Mouse (Mus musculus) intestine, postnatal 0 days (tissue): ENCODE results near the gene Limk2. TPM values are rescaled to one million over a fixed set of nuclear protein-coding genes. Genes with fewer than 3 reads are reported as not detected.

Experiments used
- ATAC-seq: fragments of 200-750 bp; cut with Nextera tagmentation; 2 replicates; pipeline ENCODE4 v1.8.0; 2017; ENCODE audit warnings: mild to moderate bottlenecking, moderate TSS enrichment, moderate library complexity
- H3K27ac ChIP-seq: fragments of 300-500 bp; sonication (generic); 2 replicates; pipeline ENCODE4 v1.5.1; 2014; ENCODE audit warnings: mild to moderate bottlenecking, low read depth, low read length, moderate library complexity
- H3K27me3 ChIP-seq: fragments of 300-500 bp; sonication (generic); replicated peaks from 2 replicates; pipeline ENCODE4 v1.6.1; 2014; ENCODE audit warnings: low read length, mixed read lengths; ENCODE audit not compliant: control insufficient read depth, insufficient read depth
- H3K36me3 ChIP-seq: fragments of 300-500 bp; sonication (generic); 2 replicates; pipeline ENCODE4 v1.6.1; 2014; ENCODE audit warnings: mild to moderate bottlenecking, moderate library complexity; ENCODE audit not compliant: control insufficient read depth, insufficient read depth
- H3K4me1 ChIP-seq: fragments of 300-500 bp; sonication (generic); replicated peaks from 2 replicates; pipeline ENCODE4 v1.6.1; 2014; ENCODE audit warnings: antibody characterized with exemption, low read length, mixed read lengths; ENCODE audit not compliant: control insufficient read depth, insufficient read depth
- H3K4me2 ChIP-seq: fragments of 300-500 bp; sonication (generic); replicated peaks from 2 replicates; pipeline ENCODE4 v1.6.1; 2014; ENCODE audit warnings: low read depth, mild to moderate bottlenecking, moderate library complexity
- H3K4me3 ChIP-seq: fragments of 300-500 bp; sonication (generic); 2 replicates; pipeline ENCODE4 v1.5.1; 2014; ENCODE audit warnings: low read depth, low read length
- H3K9ac ChIP-seq: fragments of 300-500 bp; sonication (generic); 2 replicates; pipeline ENCODE4 v1.6.1; 2014; ENCODE audit warnings: mild to moderate bottlenecking, low read depth, low read length
- H3K9me3 ChIP-seq: fragments of 300-500 bp; sonication (generic); 2 replicates; pipeline ENCODE4 v1.6.1; 2016; ENCODE audit warnings: mixed run types; ENCODE audit not compliant: control insufficient read depth
- CTCF ChIP-seq: sonication (generic); IDR thresholded peaks from 2 replicates; pipeline ENCODE4 v1.5.1; 2016; ENCODE audit warnings: low read depth, mild to moderate bottlenecking, control low read depth, antibody characterized with exemption, moderate library complexity
- WGBS: fragments of 180-500 bp; shearing (Covaris S2); extraction: QIAGEN DNeasy Blood & Tissue Kit; methylation state at CpG from one replicate; pipeline ENCODE4 v1.1.7; 2014; 5-methylcytosine and 5-hydroxymethylcytosine counted together
- polyA plus RNA-seq: library from polyadenylated mRNA; unstranded; fragments of >200 nt; fragmentation: Nextera tagmentation; extraction: Ambion mirVana; gene quantifications from 2 replicates; pipeline ENCODE4 v1.2.1, GENCODE M21; 2015

The Limk2 gene
- polyA plus RNA-seq, 1 experiment from 2014 or later: 68.4 TPM

GRCm38 (mm10) chr11:3307875-3308274 lies 101.1 kb downstream of the Limk2 start:
- no peak for TF ChIP-seq CTCF

GRCm38 (mm10) chr11:3305821-3306220 lies 103.2 kb downstream of the Limk2 start:
- no peak overlapping the region for H3K4me2 ChIP-seq
- H3K4me1 ChIP-seq: no peaks in the 10 kb centered on the region
- TF ChIP-seq CTCF: no peak
- H3K9me3 ChIP-seq: no peaks in the 10 kb centered on the region
- H3K27me3 ChIP-seq: no peaks in the 10 kb centered on the region
- 95% methylated on average over 4 of the region's 4 CpGs for WGBS
- H3K27ac ChIP-seq: no peak overlapping the region
- no peak overlapping the region for H3K4me3 ChIP-seq
- H3K9ac ChIP-seq: no peak overlapping the region
- H3K36me3 ChIP-seq: peaks cover 68% of the 10 kb centered on the region
- ATAC-seq: no peak

More at GRCm38 (mm10) chr11:3307875-3308274, 101.1 kb downstream of the Limk2 start:
- H3K27ac ChIP-seq: no peak overlapping the region
- H3K36me3 ChIP-seq: peaks cover 73% of the 10 kb centered on the region
- H3K4me3 ChIP-seq: no peak overlapping the region
- H3K9ac ChIP-seq: no peak overlapping the region
- H3K4me1 ChIP-seq: no peaks in the 10 kb centered on the region
- ATAC-seq: no peak
- 86% methylated on average over 3 of the region's 3 CpGs for WGBS
- no peak overlapping the region for H3K4me2 ChIP-seq
- no peaks in the 10 kb centered on the region for H3K9me3 ChIP-seq
- no peaks in the 10 kb centered on the region for H3K27me3 ChIP-seq

GRCm38 (mm10) chr11:3302792-3303191 lies 106.2 kb downstream of the Limk2 start:
- no peak overlapping the region for H3K27ac ChIP-seq

GRCm38 (mm10) chr11:3302385-3302784 lies 106.6 kb downstream of the Limk2 start:
- H3K36me3 ChIP-seq: peaks cover 73% of the 10 kb centered on the region
- no peak overlapping the region for H3K27ac ChIP-seq

More at GRCm38 (mm10) chr11:3302792-3303191, 106.2 kb downstream of the Limk2 start:
- Histone ChIP-seq H3K4me1 (no peaks in the 10 kb centered on the region), H3K27me3 (no peaks in the 10 kb centered on the region), H3K4me2 (no peak overlapping the region), H3K4me3 (no peak overlapping the region), H3K9me3 (no peaks in the 10 kb centered on the region), H3K9ac (no peak overlapping the region), H3K36me3 (peaks cover 73% of the 10 kb centered on the region)
- TF ChIP-seq CTCF: no peak
- WGBS: 67% methylated on average over 4 of the region's 4 CpGs
- ATAC-seq: no peak

GRCm38 (mm10) chr11:3301075-3301474 lies 107.9 kb downstream of the Limk2 start:
- H3K4me3 ChIP-seq: no peak overlapping the region
- no peak overlapping the region for H3K4me2 ChIP-seq
- ATAC-seq: no peak
- no peaks in the 10 kb centered on the region for H3K9me3 ChIP-seq
- no peak for TF ChIP-seq CTCF
- H3K36me3 ChIP-seq: peaks cover 73% of the 10 kb centered on the region
- no peaks in the 10 kb centered on the region for H3K27me3 ChIP-seq
- H3K4me1 ChIP-seq: no peaks in the 10 kb centered on the region
- no peak overlapping the region for H3K9ac ChIP-seq
- WGBS: 95% methylated on average over 5 of the region's 5 CpGs
- H3K27ac ChIP-seq: no peak overlapping the region

More at GRCm38 (mm10) chr11:3302385-3302784, 106.6 kb downstream of the Limk2 start:
- TF ChIP-seq CTCF: no peak
- Histone ChIP-seq H3K9ac (no peak overlapping the region), H3K4me2 (no peak overlapping the region), H3K4me1 (no peaks in the 10 kb centered on the region), H3K27me3 (no peaks in the 10 kb centered on the region), H3K4me3 (no peak overlapping the region), H3K9me3 (no peaks in the 10 kb centered on the region)
- ATAC-seq: no peak
- WGBS: 79% methylated on average over 4 of the region's 4 CpGs

- no peak overlapping the region for H3K4me3 ChIP-seq
- 94% methylated on average over 14 of the region's 14 CpGs for WGBS
- no peaks in the 10 kb centered on the region for H3K4me1 ChIP-seq
- no peak for TF ChIP-seq CTCF
- H3K9ac ChIP-seq: no peak overlapping the region
- no peak overlapping the region for H3K4me2 ChIP-seq
- peaks cover 76% of the 10 kb centered on the region for H3K36me3 ChIP-seq
- no peaks in the 10 kb centered on the region for H3K27me3 ChIP-seq
- no peaks in the 10 kb centered on the region for H3K9me3 ChIP-seq
- no peak overlapping the region for H3K27ac ChIP-seq
- ATAC-seq: no peak
Measured at GRCm38 (mm10) chr11:3298813-3299185, 110.2 kb downstream of the Limk2 start.
